Mouse (Mus musculus) MEL (cell line): Measurements from ENCODE around the gene Rnf167. TPM values are rescaled to one million over a fixed set of nuclear protein-coding genes. Genes with fewer than 3 reads are reported as not detected.

ENCODE experiments used
- DNase-seq: peaks from one replicate; pipeline ENCODE4 v3.0.0; 2011; ENCODE audit warnings: low read depth, low spot score
- H3K27ac ChIP-seq: 2 replicates; pipeline ENCODE4 v1.5.1; 2012; ENCODE audit warnings: low read depth, mild to moderate bottlenecking, control low read depth, low read length, moderate library complexity; ENCODE audit not compliant: control insufficient read depth
- H3K27me3 ChIP-seq, 2 experiments: fragments of 150-350 bp in 1 of 2; sonication (generic) in 1 of 2; 2 replicates each; pipeline ENCODE4 v1.6.1; 2012; ENCODE audit warnings: low read length in 2 of 2, mild to moderate bottlenecking in 2 of 2, improper control_type of control experiment in 1 of 2, moderate library complexity in 1 of 2; ENCODE audit not compliant: insufficient read depth in 2 of 2, control insufficient read depth in 1 of 2
- H3K36me3 ChIP-seq, 2 experiments: 2 replicates each; pipeline ENCODE4 v1.6.1; 2012 to 2014; ENCODE audit warnings: low read length in 2 of 2, improper control_type of control experiment in 1 of 2, inconsistent platforms in 1 of 2, mild to moderate bottlenecking in 1 of 2; ENCODE audit not compliant: insufficient read depth in 2 of 2, control insufficient read depth in 1 of 2
- H3K4me1 ChIP-seq, 2 experiments: fragments of 150-350 bp in 1 of 2; sonication (generic) in 1 of 2; 2 replicates each; pipeline ENCODE4 v1.6.1; 2012; ENCODE audit warnings: low read length in 2 of 2, improper control_type of control experiment in 1 of 2, mild to moderate bottlenecking in 1 of 2; ENCODE audit not compliant: insufficient read depth in 2 of 2, control insufficient read depth in 1 of 2
- H3K4me3 ChIP-seq, 2 experiments: fragments of 150-350 bp in 1 of 2; sonication (generic) in 1 of 2; 2 replicates each; pipeline ENCODE4 v1.5.1; 2012; ENCODE audit warnings: low read depth in 2 of 2, low read length in 2 of 2, mild to moderate bottlenecking in 2 of 2, moderate library complexity in 2 of 2, control low read depth in 1 of 2, improper control_type of control experiment in 1 of 2; ENCODE audit not compliant: control insufficient read depth in 1 of 2, insufficient read depth in 1 of 2
- H3K79me2 ChIP-seq: 2 replicates; pipeline ENCODE4 v1.6.1; 2012; ENCODE audit warnings: mild to moderate bottlenecking, low read length, moderate library complexity; ENCODE audit not compliant: control insufficient read depth, poor library complexity, insufficient read depth
- H3K9ac ChIP-seq: 2 replicates; pipeline ENCODE4 v1.6.1; 2012; ENCODE audit warnings: low read depth, mild to moderate bottlenecking, control low read depth, low read length, moderate library complexity; ENCODE audit not compliant: control insufficient read depth, poor library complexity, severe bottlenecking
- H3K9me3 ChIP-seq: fragments of 150-350 bp; sonication (generic); replicated peaks from 2 replicates; pipeline ENCODE4 v1.6.1; 2012; ENCODE audit warnings: mild to moderate bottlenecking, low read length, improper control_type of control experiment, moderate library complexity; ENCODE audit not compliant: insufficient read depth
- BHLHE40 ChIP-seq: IDR thresholded peaks from 2 replicates; pipeline ENCODE4 v1.6.1; 2012; ENCODE audit warnings: low read depth, mild to moderate bottlenecking, inconsistent platforms, low read length, improper control_type of control experiment, borderline replicate concordance
- CHD1 ChIP-seq: IDR thresholded peaks from 2 replicates; pipeline ENCODE4 v1.6.1; 2012; ENCODE audit warnings: low read depth, mild to moderate bottlenecking, inconsistent platforms, low read length, improper control_type of control experiment
- CTCF ChIP-seq, 3 experiments: IDR thresholded peaks in 2 of 3; conservative IDR thresholded peaks in 1 of 3; 2 replicates each; pipeline ENCODE4 v1.5.1; 2011 to 2012; ENCODE audit warnings: low read length in 3 of 3, low read depth in 2 of 3, mild to moderate bottlenecking in 2 of 3, improper control_type of control experiment in 1 of 3, inconsistent platforms in 1 of 3, mixed read lengths in 1 of 3, moderate library complexity in 1 of 3; ENCODE audit not compliant: control insufficient read depth in 1 of 3, insufficient read depth in 1 of 3, poor library complexity in 1 of 3, severe bottlenecking in 1 of 3
- E2F4 ChIP-seq: IDR thresholded peaks from 2 replicates; pipeline ENCODE4 v1.6.1; 2011; ENCODE audit warnings: low read depth, low read length, improper control_type of control experiment, borderline replicate concordance
- EP300 ChIP-seq, 2 experiments: IDR thresholded peaks; 2 replicates each; pipeline ENCODE4 v1.6.1; 2011; ENCODE audit warnings: improper control_type of control experiment in 2 of 2, low read length in 2 of 2, low read depth in 1 of 2, mild to moderate bottlenecking in 1 of 2
- ETS1 ChIP-seq: IDR thresholded peaks from 2 replicates; pipeline ENCODE4 v1.6.1; 2012; ENCODE audit warnings: low read depth, mild to moderate bottlenecking, inconsistent platforms, low read length, improper control_type of control experiment, moderate library complexity
- GABPA ChIP-seq: IDR thresholded peaks from 2 replicates; pipeline ENCODE4 v1.6.1; 2012; ENCODE audit warnings: low read depth, mild to moderate bottlenecking, inconsistent platforms, low read length, improper control_type of control experiment, moderate library complexity
- HCFC1 ChIP-seq: IDR thresholded peaks from 2 replicates; pipeline ENCODE4 v1.6.1; 2012; ENCODE audit warnings: low read depth, mild to moderate bottlenecking, inconsistent platforms, low read length, improper control_type of control experiment, moderate library complexity
- MAX ChIP-seq: IDR thresholded peaks from 2 replicates; pipeline ENCODE4 v1.6.1; 2011; ENCODE audit warnings: low read length, improper control_type of control experiment
- MAZ ChIP-seq: IDR thresholded peaks from 2 replicates; pipeline ENCODE4 v1.6.1; 2012; ENCODE audit warnings: low read depth, mild to moderate bottlenecking, inconsistent platforms, low read length, improper control_type of control experiment
- MEF2A ChIP-seq: IDR thresholded peaks from 2 replicates; pipeline ENCODE4 v1.6.1; 2014; ENCODE audit warnings: low read depth, mild to moderate bottlenecking, inconsistent platforms, low read length, improper control_type of control experiment; ENCODE audit not compliant: poor library complexity, insufficient replicate concordance, severe bottlenecking; ENCODE audit errors: extremely low read depth
- MXI1 ChIP-seq: IDR thresholded peaks from 2 replicates; pipeline ENCODE4 v1.6.1; 2011; ENCODE audit warnings: mild to moderate bottlenecking, low read depth, low read length, improper control_type of control experiment
- POLR2AphosphoS2 ChIP-seq: IDR thresholded peaks from 2 replicates; pipeline ENCODE4 v1.6.1; 2011; ENCODE audit warnings: low read length, improper control_type of control experiment
- RCOR1 ChIP-seq: IDR thresholded peaks from 2 replicates; pipeline ENCODE4 v1.6.1; 2012; ENCODE audit warnings: low read depth, mild to moderate bottlenecking, inconsistent platforms, low read length, improper control_type of control experiment
- SMC3 ChIP-seq: IDR thresholded peaks from 2 replicates; pipeline ENCODE4 v1.6.1; 2011; ENCODE audit warnings: low read depth, low read length, improper control_type of control experiment
- TCF12 ChIP-seq: IDR thresholded peaks from 2 replicates; pipeline ENCODE4 v1.6.1; 2014; ENCODE audit warnings: low read depth, mild to moderate bottlenecking, inconsistent platforms, low read length, improper control_type of control experiment, moderate library complexity
- USF1 ChIP-seq: IDR thresholded peaks from 2 replicates; pipeline ENCODE4 v1.6.1; 2014; ENCODE audit warnings: low read depth, mild to moderate bottlenecking, inconsistent platforms, low read length, improper control_type of control experiment, moderate library complexity
- USF2 ChIP-seq, 2 experiments: IDR thresholded peaks; 2 replicates each; pipeline ENCODE4 v1.6.1; 2011 to 2012; ENCODE audit warnings: improper control_type of control experiment in 2 of 2, low read length in 2 of 2, borderline replicate concordance in 1 of 2, inconsistent platforms in 1 of 2, low read depth in 1 of 2, mild to moderate bottlenecking in 1 of 2; ENCODE audit not compliant: insufficient read depth in 1 of 2
- ZKSCAN1 ChIP-seq: IDR thresholded peaks from 2 replicates; pipeline ENCODE4 v1.6.1; 2012; ENCODE audit warnings: low read depth, mild to moderate bottlenecking, inconsistent platforms, low read length, improper control_type of control experiment, moderate library complexity
- ZMIZ1 ChIP-seq: IDR thresholded peaks from 2 replicates; pipeline ENCODE4 v1.6.1; 2012; ENCODE audit warnings: low read depth, mild to moderate bottlenecking, inconsistent platforms, low read length, improper control_type of control experiment, moderate library complexity
- polyA plus RNA-seq, 2 experiments: library from polyadenylated mRNA; stranded (reverse) in 1 of 2; unstranded in 1 of 2; fragments of >175 nt in 1 of 2; fragments of >200 nt in 1 of 2; gene quantifications; 2 replicates each; pipeline versions ENCODE4 v1.2.1 to v1.2.4; 2012; ENCODE audit warnings: low replicate concordance in 2 of 2, low read depth in 1 of 2; ENCODE audit not compliant: insufficient read length in 2 of 2, insufficient read depth in 1 of 2, missing spikeins in 1 of 2
- total RNA-seq: library from RNA; depleted of rRNA; stranded (reverse); fragments of 300-350 nt; gene quantifications from 2 replicates; pipeline ENCODE4 v1.2.3, GENCODE M21; 2012

The Rnf167 gene
- total and polyA plus RNA-seq, 3 experiments, result 31.4 to 44.4 TPM; not detected in 1

- Histone ChIP-seq H3K9ac (peak overlapping the region; percentile 63), H3K27me3 (no peaks in the 10 kb centered on the region), H3K4me1 (peaks cover 0 to 8% of the 10 kb centered on the region in 2 experiments; a peak in 2 of 4 replicates), H3K36me3 (peaks cover 0 to 2% of the 10 kb centered on the region in 2 experiments; a peak in 1 of 4 replicates), H3K79me2 (no peaks in the 10 kb centered on the region), H3K4me3 (peak overlapping the region; percentile 34 to 39; a peak in 3 of 4 replicates), H3K27ac (no peak overlapping the region), H3K9me3 (no peaks in the 10 kb centered on the region)
- TF ChIP-seq SMC3 (0 out of 2 replicates have a peak, but pooled peaks have one; percentile 19), HCFC1 (no peak), GABPA (no peak), EP300 (IDR thresholded peaks at IDR 0.05; ENCODE audit: low read depth in 1 of 2, low read length in 2 of 2) (no peak), MAZ (no peak), RCOR1 (no peak), USF1 (no peak), ZMIZ1 (no peak)
- peak; percentile 67 for DNase-seq
Observed at GRCm38 (mm10) chr11:70630129-70630528, 16.9 kb upstream of the Rnf167 start.

GRCm38 (mm10) chr11:70635601-70636000, 11.4 kb upstream of the Rnf167 start:
- Histone ChIP-seq H3K4me1 (peaks cover 14 to 38% of the 10 kb centered on the region in 2 experiments), H3K27ac (no peak overlapping the region)

More at GRCm38 (mm10) chr11:70635601-70636000, 11.4 kb upstream of the Rnf167 start:
- Histone ChIP-seq H3K9me3 (no peaks in the 10 kb centered on the region), H3K27me3 (no peaks in the 10 kb centered on the region), H3K9ac (no peak overlapping the region), H3K36me3 (peaks cover 0 to 36% of the 10 kb centered on the region in 2 experiments; a peak in 2 of 4 replicates), H3K79me2 (peaks cover 8% of the 10 kb centered on the region; the same call in 1 of the 2 replicates), H3K4me3 (no peak overlapping the region)
- TF ChIP-seq USF2 (IDR thresholded peaks at IDR 0.05; ENCODE audit: borderline replicate concordance in 1 of 2, insufficient read depth in 1 of 2, low read depth in 1 of 2, low read length in 2 of 2), result no peak
- no peak for TF ChIP-seq MAX
- TF ChIP-seq GABPA, result no peak
- no peak for TF ChIP-seq POLR2AphosphoS2
- TF ChIP-seq CTCF (IDR thresholded peaks at IDR 0.05 in 2 of 3, conservative IDR thresholded peaks at IDR 0.05 in 1 of 3; ENCODE audit: control insufficient read depth in 1 of 3, insufficient read depth in 1 of 3, low read depth in 2 of 3, low read length in 3 of 3, poor library complexity in 1 of 3, severe bottlenecking in 1 of 3), result no peak
- no peak for TF ChIP-seq TCF12
- TF ChIP-seq ZKSCAN1, result no peak
- no peak for TF ChIP-seq SMC3
- TF ChIP-seq ZMIZ1, result no peak
- no peak for TF ChIP-seq EP300 (IDR thresholded peaks at IDR 0.05; ENCODE audit: low read depth in 1 of 2, low read length in 2 of 2)
- TF ChIP-seq MXI1, result no peak
- TF ChIP-seq CHD1, result no peak
- no peak for TF ChIP-seq ETS1
- TF ChIP-seq RCOR1, result no peak
- no peak for TF ChIP-seq HCFC1
- no peak for TF ChIP-seq BHLHE40
- no peak for TF ChIP-seq E2F4
- TF ChIP-seq MEF2A, result no peak
- DNase-seq, result no peak
